Mouse (Mus musculus) CD8-positive naive resting alpha-beta T cell, adult 57 days (primary cell): ENCODE results near the gene Gm8773. TPM values are rescaled to one million over a fixed set of nuclear protein-coding genes. Genes with fewer than 3 reads are reported as not detected.

Experiments
- total RNA-seq: library from RNA; stranded (reverse); gene quantifications from one replicate; pipeline ENCODE4 v1.2.4, GENCODE M21; 2023

Gene Gm8773
- total RNA-seq = not detected

DNA sequence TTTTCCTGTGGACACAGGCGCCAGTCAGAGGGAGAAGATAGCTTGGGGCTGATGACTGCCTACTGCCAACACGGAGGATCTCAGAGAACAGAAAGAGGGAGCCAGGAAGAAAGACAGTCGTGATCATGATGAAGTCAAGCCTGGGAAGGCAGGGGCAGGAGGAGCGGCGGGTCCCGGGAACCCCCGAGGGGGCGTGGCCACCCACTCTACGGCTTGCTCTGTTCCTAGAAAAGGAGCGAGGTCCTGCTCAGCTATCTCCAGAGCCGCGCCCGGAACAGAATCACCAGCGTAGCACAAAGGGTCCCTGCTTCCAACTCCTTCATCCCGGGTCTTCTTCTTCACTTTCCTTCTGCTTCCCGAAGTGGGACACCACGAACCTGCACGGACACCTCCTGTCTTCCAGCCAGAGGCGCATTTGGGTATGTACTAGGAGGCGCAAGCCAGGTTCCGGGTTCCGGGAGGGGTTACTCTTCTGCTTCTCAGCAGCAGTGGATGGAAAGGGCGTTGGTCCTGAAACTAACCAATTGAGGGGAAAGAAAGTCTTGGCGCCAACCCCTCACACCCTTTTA lies at the start of gene Gm8773:
Gene Gm8773 (plus strand): TSS at position 51 of the 569 bp plus-strand sequence.

DNA sequence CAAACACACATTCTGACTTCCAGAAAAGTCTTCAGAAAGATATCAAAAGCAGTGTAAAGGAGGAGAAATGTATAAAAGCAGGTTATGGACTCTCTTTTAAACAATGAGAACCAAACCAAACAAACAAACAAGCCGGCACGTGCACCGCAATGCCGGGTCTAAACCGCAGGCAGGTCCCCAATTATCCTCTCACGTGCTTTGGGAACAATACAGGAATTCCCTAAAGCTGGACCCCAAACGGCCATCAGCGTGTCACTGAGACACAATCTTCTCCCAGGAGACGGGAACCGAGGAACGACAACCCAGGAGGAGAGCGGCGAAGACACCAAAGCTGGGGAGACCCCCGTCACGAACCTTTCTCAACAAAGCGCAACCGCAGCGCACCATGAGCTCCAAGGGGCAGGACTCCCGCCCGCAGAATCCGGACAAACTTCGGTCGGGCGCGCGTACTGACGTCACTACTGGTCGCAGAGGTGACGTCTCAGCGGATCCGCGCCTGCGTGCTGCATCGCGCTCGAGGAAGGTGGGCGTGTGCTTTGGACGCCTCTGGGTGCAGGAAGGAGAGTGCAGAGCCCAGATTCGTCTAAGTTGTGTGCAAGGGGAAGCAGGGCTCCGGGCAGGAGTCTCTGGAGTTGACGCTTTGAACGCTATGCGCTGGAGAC lies 14.4 kb upstream of the Gm8773 start, which contains the start of gene Gtpbp10:
Gene Gtpbp10 (minus strand): TSS at position 460 of the 662 bp plus-strand sequence.

Other genes with a start within 250 kb of the Gm8773 start
- gene Cdk14, start 153.5 kb upstream of the Gm8773 start, total RNA-seq = 0.80 TPM
- gene 1700015F17Rik, start 94.7 kb upstream of the Gm8773 start, total RNA-seq = not detected
- 0.67 TPM for gene Cldn12, start 58.8 kb upstream of the Gm8773 start, total RNA-seq
- gene Gtpbp10, start 14.3 kb upstream of the Gm8773 start, total RNA-seq = 21.7 TPM
- gene Cfap69, start 90.4 kb downstream of the Gm8773 start, total RNA-seq = not detected
- gene Steap2, start 120.8 kb downstream of the Gm8773 start, total RNA-seq = not detected
- gene Steap1, start 175.5 kb downstream of the Gm8773 start, total RNA-seq = not detected